Mouse (Mus musculus) stomach, postnatal 0 days (tissue): Measurements from ENCODE around the gene Ddt.

Experiments used
- CTCF ChIP-seq: IDR thresholded peaks from 2 replicates; pipeline ENCODE4 v1.5.1; 2016; ENCODE audit warnings: antibody characterized with exemption, low read depth, mild to moderate bottlenecking, moderate library complexity
- EP300 ChIP-seq: optimal IDR thresholded peaks from 2 replicates; pipeline ENCODE3; 2016; ENCODE audit warnings: antibody characterized with exemption

GRCm38 (mm10) chr10:75780769-75781578 is 7.8 kb upstream of the Ddt start, which contains the start of the genes Gm20441 and Gstt3:
- no peak for TF ChIP-seq CTCF
- TF ChIP-seq EP300: no peak
